Mouse (Mus musculus) gonadal fat pad, adult 2 months (tissue): Measurements from ENCODE around the gene Lin54. TPM values are rescaled to one million over a fixed set of nuclear protein-coding genes. Genes with fewer than 3 reads are reported as not detected.

Experiments
- DNase-seq: peaks from one replicate; pipeline ENCODE4 v3.0.0-alpha.2; 2012; ENCODE audit warnings: low read depth
- polyA plus RNA-seq: library from polyadenylated mRNA; depleted of rRNA; stranded (reverse); fragments of >200 nt; gene quantifications from 2 replicates; pipeline ENCODE4 v1.2.3, GENCODE M21; 2012; rRNA removed

Lin54 gene
- polyA plus RNA-seq, 1 experiment, result 8.2 TPM

GRCm38 (mm10) chr5:100418861-100419260 is 81.6 kb downstream of the Lin54 start:
- DNase-seq, result no peak

GRCm38 (mm10) chr5:100418077-100418476 is 82.4 kb downstream of the Lin54 start:
- DNase-seq, result no peak

- DNase-seq, result no peak
These were observed 84.5 kb downstream of the Lin54 start, which contains the start of gene Sec31a for GRCm38 (mm10) chr5:100415761-100416590. Sec31a (minus strand) TSS chr5:100416234.

GRCm38 (mm10) chr5:100414474-100415196 is 85.8 kb downstream of the Lin54 start:
- DNase-seq, result no peak

- no peak for DNase-seq
These were observed 87.6 kb downstream of the Lin54 start for GRCm38 (mm10) chr5:100412886-100413285.

- no peak for DNase-seq
These were observed 90.2 kb downstream of the Lin54 start for GRCm38 (mm10) chr5:100410281-100410680.

- DNase-seq, result no peak
These were observed 92.0 kb downstream of the Lin54 start for GRCm38 (mm10) chr5:100408485-100408884.

GRCm38 (mm10) chr5:100396753-100397152 is 103.7 kb downstream of the Lin54 start:
- no peak for DNase-seq

GRCm38 (mm10) chr5:100393681-100394080 is 106.8 kb downstream of the Lin54 start:
- no peak for DNase-seq

- no peak for DNase-seq
These were observed 107.9 kb downstream of the Lin54 start for GRCm38 (mm10) chr5:100392436-100392955.

Other genes with a start within 250 kb of the Lin54 start
- 342 and 346 TPM in 2 replicates for gene Sec31a, start 84.4 kb downstream of the Lin54 start, polyA plus RNA-seq
- gene Cops4, start 17.7 kb upstream of the Lin54 start, polyA plus RNA-seq, result 38.1 and 38.2 TPM in 2 replicates
- gene Plac8, start 71.6 kb upstream of the Lin54 start, polyA plus RNA-seq, result 354 and 431 TPM in 2 replicates
- gene Coq2, start 174.5 kb upstream of the Lin54 start, polyA plus RNA-seq, result 95.5 and 104 TPM in 2 replicates
- gene Hpse, start 219.1 kb upstream of the Lin54 start, polyA plus RNA-seq, result 1.3 and 1.9 TPM in 2 replicates